Mouse (Mus musculus) spleen, adult 2 months (tissue): ENCODE measurements around the gene Tmem164. TPM values are rescaled to one million over a fixed set of nuclear protein-coding genes. Genes with fewer than 3 reads are reported as not detected.

Source experiments
- DNase-seq, 2 experiments: peaks; one replicate each; pipeline versions ENCODE4 v3.0.0 to v3.0.0-alpha.2; 2012 to 2021; ENCODE audit warnings: low spot score in 2 of 2, low read depth in 1 of 2
- H3K27ac ChIP-seq: fragments of 200-500 bp; 2 replicates; pipeline ENCODE4 v1.5.1; 2012; ENCODE audit warnings: low read length, inconsistent platforms; ENCODE audit not compliant: insufficient read depth
- H3K27me3 ChIP-seq: fragments of 200-500 bp; 2 replicates; pipeline ENCODE4 v1.6.1; 2012; ENCODE audit warnings: mild to moderate bottlenecking, moderate library complexity, low read length, inconsistent platforms; ENCODE audit not compliant: control insufficient read depth, insufficient read depth
- H3K36me3 ChIP-seq: fragments of 200-500 bp; 2 replicates; pipeline ENCODE4 v1.6.1; 2012; ENCODE audit warnings: mild to moderate bottlenecking, low read length, inconsistent platforms; ENCODE audit not compliant: control insufficient read depth, insufficient read depth
- H3K4me1 ChIP-seq: fragments of 200-500 bp; 2 replicates; pipeline ENCODE4 v1.6.1; 2011; ENCODE audit warnings: inconsistent platforms; ENCODE audit not compliant: control insufficient read depth, insufficient read depth, insufficient read length
- H3K4me3 ChIP-seq: fragments of 200-500 bp; 2 replicates; pipeline ENCODE4 v1.5.1; 2011; ENCODE audit warnings: mild to moderate bottlenecking, inconsistent platforms; ENCODE audit not compliant: insufficient read depth, insufficient read length; ENCODE audit errors: extremely low read depth
- CTCF ChIP-seq: fragments of 200-500 bp; IDR thresholded peaks from 2 replicates; pipeline ENCODE4 v1.5.1; 2011; ENCODE audit warnings: mild to moderate bottlenecking, inconsistent platforms; ENCODE audit not compliant: insufficient read depth, insufficient read length, insufficient replicate concordance; ENCODE audit errors: extremely low read depth
- POLR2A ChIP-seq: fragments of 200-500 bp; IDR thresholded peaks from 2 replicates; pipeline ENCODE4 v1.6.1; 2011; ENCODE audit warnings: low read depth, low read length, inconsistent platforms
- WGBS: fragments of 180-500 bp; shearing (Covaris S2); methylation state at CpG from one replicate; pipeline ENCODE4 v1.1.7; 2018; 5-methylcytosine and 5-hydroxymethylcytosine counted together
- polyA plus RNA-seq: library from polyadenylated mRNA; depleted of rRNA; stranded (reverse); fragments of >200 nt; gene quantifications from 2 replicates; pipeline ENCODE4 v1.2.3, GENCODE M21; 2012

The Tmem164 gene
- polyA plus RNA-seq, 1 experiment = 13.4 TPM

DNA sequence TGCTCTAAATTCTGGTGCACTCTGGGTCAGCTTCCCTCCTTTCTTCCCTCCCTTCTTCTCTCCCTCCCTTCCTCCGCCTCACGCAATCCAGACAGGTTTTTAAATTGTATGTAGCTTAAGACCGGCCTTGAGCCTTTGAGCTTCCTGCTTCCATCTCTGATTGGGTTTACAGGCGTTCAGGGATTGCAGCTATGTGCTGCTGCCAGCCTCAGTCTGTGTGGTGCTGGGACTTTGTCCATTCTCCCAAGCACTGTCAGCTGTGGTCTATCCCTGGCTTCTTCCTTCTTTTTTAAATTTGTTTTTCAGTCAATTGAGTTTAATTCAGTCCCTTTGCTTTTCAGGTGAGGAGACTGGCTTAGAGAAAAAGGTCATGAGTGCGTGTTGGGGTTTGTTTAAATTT, 20.9 kb downstream of the Tmem164 start:
- Histone ChIP-seq H3K4me1 (no peaks in the 10 kb centered on the region; the same call in 1 of the 2 replicates), H3K36me3 (no peaks in the 10 kb centered on the region), H3K4me3 (no peak overlapping the region), H3K27me3 (no peaks in the 10 kb centered on the region), H3K27ac (no peak overlapping the region)
- DNase-seq = no peak
- WGBS = 75% methylated on average over 5 of the region's 5 CpGs
- TF ChIP-seq CTCF (no peak), POLR2A (no peak)

DNA sequence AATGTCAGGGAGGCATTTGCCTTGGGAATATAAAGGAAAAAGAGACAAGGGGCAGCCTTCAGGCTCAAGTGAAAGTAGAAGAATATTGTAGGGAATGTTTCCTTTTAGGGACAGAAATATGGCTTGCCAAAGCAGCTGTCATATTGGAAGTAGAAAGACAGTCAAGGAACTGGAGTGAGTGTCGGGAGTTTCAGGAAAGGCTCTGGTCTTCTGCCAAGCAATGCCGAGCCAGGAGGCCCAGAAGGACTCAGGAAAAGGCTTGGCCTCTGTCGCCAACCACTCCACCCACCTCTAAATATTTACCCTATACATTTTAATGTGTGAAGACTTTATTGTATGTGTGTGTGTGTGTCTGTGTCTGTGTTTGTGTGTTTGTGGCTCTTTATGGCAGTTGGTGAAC, 21.4 kb downstream of the Tmem164 start:
- Histone ChIP-seq H3K4me1 (no peaks in the 10 kb centered on the region; the same call in 1 of the 2 replicates), H3K4me3 (no peak overlapping the region), H3K27me3 (no peaks in the 10 kb centered on the region), H3K27ac (no peak overlapping the region), H3K36me3 (no peaks in the 10 kb centered on the region)
- TF ChIP-seq CTCF = no peak
- TF ChIP-seq POLR2A = no peak
- DNase-seq = no peak
- 76% methylated on average over 3 of the region's 3 CpGs for WGBS

DNA sequence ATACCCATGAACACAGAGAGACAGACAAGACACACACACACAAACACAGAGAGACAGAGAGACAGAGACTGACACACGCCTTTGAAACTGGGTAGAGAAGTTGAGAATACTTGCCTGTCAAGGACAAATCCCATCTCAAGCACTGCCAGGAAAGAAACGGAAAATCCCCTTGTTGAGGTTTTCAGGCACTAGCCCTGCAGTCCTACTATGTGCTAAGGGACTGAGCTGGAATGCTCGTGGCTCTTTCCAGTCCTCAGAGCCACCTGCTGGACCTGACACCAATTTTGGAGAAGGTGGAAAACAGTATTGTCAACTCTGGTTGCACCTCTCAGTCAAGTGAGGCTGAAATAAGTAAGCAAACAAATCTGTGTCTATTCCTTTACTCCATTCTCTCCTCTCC, 22.7 kb downstream of the Tmem164 start:
- TF ChIP-seq POLR2A = no peak
- TF ChIP-seq CTCF = no peak

DNA sequence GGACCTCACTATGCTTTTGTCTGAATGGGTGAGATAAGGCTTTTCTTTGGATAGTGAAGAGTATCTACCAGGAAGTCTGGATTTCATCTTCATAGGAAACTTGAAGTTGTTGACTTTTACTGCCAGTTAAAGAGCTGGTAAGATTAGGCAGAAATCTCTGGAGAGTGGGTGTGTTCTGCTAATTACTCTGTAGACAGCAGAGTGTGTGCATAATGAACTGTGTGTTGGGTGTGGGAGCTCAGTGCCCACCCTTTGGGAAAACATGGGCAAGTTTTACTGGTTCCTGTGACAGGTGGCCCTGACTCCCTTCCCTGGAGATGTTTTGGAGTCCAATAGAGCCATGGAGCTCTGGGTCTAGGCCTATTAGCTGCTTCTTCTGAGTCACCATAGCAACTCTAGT, 27.1 kb downstream of the Tmem164 start:
- H3K4me1 ChIP-seq = no peaks in the 10 kb centered on the region; the same call in 1 of the 2 replicates
- TF ChIP-seq CTCF = no peak
- TF ChIP-seq POLR2A = no peak
- H3K4me3 ChIP-seq = no peak overlapping the region
- H3K36me3 ChIP-seq = no peaks in the 10 kb centered on the region
- H3K27ac ChIP-seq = no peak overlapping the region
- no peak for DNase-seq
- no peaks in the 10 kb centered on the region for H3K27me3 ChIP-seq

More for the DNA sequence above, 22.7 kb downstream of the Tmem164 start:
- Histone ChIP-seq H3K4me1 (no peaks in the 10 kb centered on the region; the same call in 1 of the 2 replicates), H3K27ac (no peak overlapping the region), H3K4me3 (no peak overlapping the region), H3K27me3 (no peaks in the 10 kb centered on the region), H3K36me3 (no peaks in the 10 kb centered on the region)
- WGBS = 84% methylated on average over 3 of the region's 3 CpGs
- no peak for DNase-seq

GRCm38 (mm10) chrX:142716014-142716413, 34.8 kb downstream of the Tmem164 start:
- H3K27ac ChIP-seq = no peak overlapping the region
- H3K36me3 ChIP-seq = no peaks in the 10 kb centered on the region
- 51% methylated on average over 3 of the region's 3 CpGs for WGBS
- 0 out of 2 replicates have a peak, but pooled peaks cover 1% of the 10 kb centered on the region for H3K4me1 ChIP-seq
- TF ChIP-seq CTCF = no peak
- no peak overlapping the region for H3K4me3 ChIP-seq
- no peak for DNase-seq
- no peaks in the 10 kb centered on the region for H3K27me3 ChIP-seq

DNA sequence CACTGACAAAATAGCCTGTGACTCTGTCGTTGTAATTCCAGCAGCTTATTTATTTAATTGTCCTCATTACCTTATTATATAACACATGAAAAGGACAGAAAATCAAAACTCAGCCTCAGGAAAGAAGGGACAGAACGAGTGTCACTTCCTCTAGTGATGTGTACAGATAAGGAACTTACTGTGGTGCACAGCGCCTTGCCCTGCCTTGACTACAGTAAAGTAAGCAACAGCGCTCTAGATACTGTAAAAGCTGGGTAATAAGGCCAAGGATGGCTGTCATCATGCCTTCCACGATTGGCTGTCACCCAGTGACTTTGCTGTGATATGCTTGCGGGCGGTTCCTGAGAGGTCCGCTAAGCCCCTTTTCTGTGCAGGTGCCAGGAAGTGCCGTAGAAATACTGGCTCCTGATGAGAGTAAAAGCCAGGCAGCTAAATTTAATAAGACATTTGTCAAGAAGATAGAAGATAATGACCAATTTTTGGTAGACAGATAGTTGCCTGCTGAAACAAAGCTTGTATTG, 36.8 kb downstream of the Tmem164 start:
- no peak for TF ChIP-seq POLR2A
- TF ChIP-seq CTCF = no peak
- WGBS = 80% methylated on average over 9 of the region's 9 CpGs
- H3K36me3 ChIP-seq = no peaks in the 10 kb centered on the region
- 0 out of 2 replicates have a peak, but pooled peaks cover 1% of the 10 kb centered on the region for H3K4me1 ChIP-seq
- DNase-seq = no peak
- no peak overlapping the region for H3K27ac ChIP-seq
- H3K4me3 ChIP-seq = no peak overlapping the region
- H3K27me3 ChIP-seq = no peaks in the 10 kb centered on the region

- no peak for TF ChIP-seq CTCF
- no peak for TF ChIP-seq POLR2A
Observed at GRCm38 (mm10) chrX:142718759-142719158, 37.6 kb downstream of the Tmem164 start.

More at GRCm38 (mm10) chrX:142718759-142719158, 37.6 kb downstream of the Tmem164 start:
- Histone ChIP-seq H3K36me3 (no peaks in the 10 kb centered on the region), H3K27ac (no peak overlapping the region), H3K4me1 (0 out of 2 replicates have a peak, but pooled peaks cover 1% of the 10 kb centered on the region), H3K4me3 (no peak overlapping the region), H3K27me3 (no peaks in the 10 kb centered on the region)
- no peak for DNase-seq
- 85% methylated on average over 4 of the region's 4 CpGs for WGBS
